Mouse (Mus musculus): ENCODE measurements around the gene Ankrd23.

Gene Ankrd23

GRCm38 (mm10) chr1:36512089-36512965 is 24.4 kb downstream of the Ankrd23 start:
- peak; percentile 60 for DNase-seq

GRCm38 (mm10) chr1:36511289-36512021 is 25.2 kb downstream of the Ankrd23 start, which contains the start of gene Cnnm3:
Gene Cnnm3 (plus strand): TSS chr1:36511867.
- peak; percentile 99 for DNase-seq

- DNase-seq, result no peak
These were observed 28.4 kb downstream of the Ankrd23 start for GRCm38 (mm10) chr1:36508238-36508637.

- peak; percentile 80 for DNase-seq
These were observed 35.4 kb downstream of the Ankrd23 start for GRCm38 (mm10) chr1:36501261-36501660.

GRCm38 (mm10) chr1:36497312-36497711 is 39.4 kb downstream of the Ankrd23 start:
- DNase-seq, result no peak

GRCm38 (mm10) chr1:36496719-36497118 is 40.0 kb downstream of the Ankrd23 start:
- DNase-seq, result no peak

GRCm38 (mm10) chr1:36493299-36493698 is 43.4 kb downstream of the Ankrd23 start:
- no peak for DNase-seq

GRCm38 (mm10) chr1:36492416-36493139 is 44.1 kb downstream of the Ankrd23 start:
- peak; percentile 86 for DNase-seq

- DNase-seq, result no peak
These were observed 47.0 kb downstream of the Ankrd23 start for GRCm38 (mm10) chr1:36489661-36490060.

- no peak for DNase-seq
These were observed 49.6 kb downstream of the Ankrd23 start for GRCm38 (mm10) chr1:36487111-36487510.

GRCm38 (mm10) chr1:36485080-36485479 is 51.6 kb downstream of the Ankrd23 start:
- DNase-seq, result no peak

- DNase-seq, result no peak
These were observed 52.9 kb downstream of the Ankrd23 start for GRCm38 (mm10) chr1:36483825-36484224.
